Mouse (Mus musculus) liver, embryonic 11.5 days (tissue): ENCODE results near the gene Ptges3l. TPM values are rescaled to one million over a fixed set of nuclear protein-coding genes. Genes with fewer than 3 reads are reported as not detected.
"Not testable (repeated sequence)": the region's sequence is repeated elsewhere in the genome, so short reads cannot be mapped to it uniquely, and the experiment has no call there.

ENCODE experiments used
- ATAC-seq: fragments of 200-750 bp; cut with Nextera tagmentation; replicated peaks from 2 replicates; pipeline ENCODE4 v1.8.0; 2017; ENCODE audit warnings: moderate number of reproducible peaks, mild to moderate bottlenecking, moderate TSS enrichment, moderate library complexity; ENCODE audit not compliant: low FRiP score
- DNase-seq: peaks from one replicate; pipeline ENCODE4 v3.0.0-alpha.2; 2017; ENCODE audit warnings: low spot score
- H3K27ac ChIP-seq: fragments of 300-500 bp; sonication (generic); 2 replicates; pipeline ENCODE4 v1.5.1; 2014; ENCODE audit warnings: mild to moderate bottlenecking, low read depth, low read length, control low read depth
- H3K27me3 ChIP-seq: fragments of 300-500 bp; sonication (generic); replicated peaks from 2 replicates; pipeline ENCODE4 v1.6.1; 2014; ENCODE audit warnings: low read length, mixed read lengths; ENCODE audit not compliant: control insufficient read depth, insufficient read depth
- H3K36me3 ChIP-seq: fragments of 300-500 bp; sonication (generic); 2 replicates; pipeline ENCODE4 v1.6.1; 2014; ENCODE audit warnings: mild to moderate bottlenecking, low read length, moderate library complexity, mixed read lengths; ENCODE audit not compliant: control insufficient read depth, insufficient read depth
- H3K4me1 ChIP-seq: fragments of 300-500 bp; sonication (generic); replicated peaks from 2 replicates; pipeline ENCODE4 v1.6.1; 2014; ENCODE audit warnings: low read length, mixed read lengths; ENCODE audit not compliant: control insufficient read depth, insufficient read depth
- H3K4me2 ChIP-seq: fragments of 300-500 bp; sonication (generic); 2 replicates; pipeline ENCODE4 v1.6.1; 2014; ENCODE audit warnings: mild to moderate bottlenecking, control low read depth, moderate library complexity
- H3K4me3 ChIP-seq: fragments of 300-500 bp; sonication (generic); 2 replicates; pipeline ENCODE4 v1.5.1; 2014; ENCODE audit warnings: low read depth, low read length, control low read depth
- H3K9ac ChIP-seq: fragments of 300-500 bp; sonication (generic); 2 replicates; pipeline ENCODE4 v1.6.1; 2014; ENCODE audit warnings: low read depth, low read length, control low read depth
- H3K9me3 ChIP-seq: fragments of 300-500 bp; sonication (generic); 2 replicates; pipeline ENCODE4 v1.6.1; 2016; ENCODE audit warnings: low read length, inconsistent platforms, mixed read lengths; ENCODE audit not compliant: control insufficient read depth
- WGBS: fragments of 180-500 bp; shearing (Covaris S2); extraction: QIAGEN DNeasy Blood & Tissue Kit; methylation state at CpG from one replicate; pipeline ENCODE4 v1.1.7; 2014; 5-methylcytosine and 5-hydroxymethylcytosine counted together
- polyA plus RNA-seq: library from polyadenylated mRNA; unstranded; fragments of >200 nt; fragmentation: Nextera tagmentation; extraction: Ambion mirVana; gene quantifications from 2 replicates; pipeline ENCODE4 v1.2.1, GENCODE M21; 2014

Ptges3l gene
- polyA plus RNA-seq, 1 experiment from 2014 or later, result 5.0 TPM

DNA sequence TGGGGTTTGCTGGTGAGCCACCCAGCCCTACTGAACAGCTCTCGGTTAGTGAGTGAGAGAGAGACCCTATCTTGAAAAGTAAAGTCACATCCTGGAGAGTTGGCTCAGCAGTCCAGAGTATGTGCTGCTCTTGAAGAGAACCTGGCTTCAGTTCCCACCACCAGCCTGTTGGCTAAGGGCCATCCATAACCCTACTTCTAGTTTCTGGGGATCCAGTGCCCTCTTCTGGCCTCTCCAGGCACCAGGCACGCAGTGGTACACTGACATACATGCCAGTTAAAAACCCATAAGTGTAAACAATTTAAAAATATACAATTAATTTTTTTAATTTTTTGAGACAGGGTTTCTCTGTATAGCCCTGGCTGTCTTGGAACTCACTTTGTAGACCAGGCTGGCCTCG is 25.3 kb upstream of the Ptges3l start:
- no peak for ATAC-seq
- Histone ChIP-seq H3K27me3 (no peaks in the 10 kb centered on the region), H3K9me3 (no peaks in the 10 kb centered on the region), H3K4me2 (no peak overlapping the region), H3K4me1 (peaks cover 18% of the 10 kb centered on the region), H3K4me3 (no peak overlapping the region), H3K36me3 (no peaks in the 10 kb centered on the region), H3K9ac (no peak overlapping the region), H3K27ac (no peak overlapping the region)
- 88% methylated on average over 3 of the region's 3 CpGs for WGBS
- DNase-seq, result no peak

- H3K4me2 ChIP-seq, result peak overlapping the region; percentile 76
- not testable (repeated sequence) for H3K27ac ChIP-seq, H3K4me3 ChIP-seq, DNase-seq, ATAC-seq, H3K9ac ChIP-seq, H3K27me3 ChIP-seq, H3K36me3 ChIP-seq, H3K9me3 ChIP-seq
- peaks cover 22% of the 10 kb centered on the region for H3K4me1 ChIP-seq
- WGBS, result 66% methylated on average over 4 of the region's 4 CpGs
Measured at GRCm38 (mm10) chr11:101449596-101449995, 24.5 kb upstream of the Ptges3l start.

- Histone ChIP-seq H3K4me3 (peak overlapping the region; percentile 73), H3K9me3 (no peaks in the 10 kb centered on the region), H3K27me3 (no peaks in the 10 kb centered on the region), H3K36me3 (peaks cover 13% of the 10 kb centered on the region), H3K9ac (peak overlapping the region; percentile 76), H3K27ac (peak overlapping the region; percentile 88), H3K4me1 (peaks cover 29% of the 10 kb centered on the region), H3K4me2 (peak overlapping the region; percentile 76)
- no peak for DNase-seq
- 62% methylated on average over 4 of the region's 4 CpGs for WGBS
- 0 out of 2 replicates have a peak, but pooled peaks have one; percentile 22 for ATAC-seq
Measured at GRCm38 (mm10) chr11:101448899-101449298, 23.8 kb upstream of the Ptges3l start.

- Histone ChIP-seq H3K9ac (peak within 1 kb of the TSS; percentile 76), H3K4me1 (peaks cover 35% of the 10 kb centered on the region), H3K27ac (peak within 1 kb of the TSS; percentile 88), H3K27me3 (no peaks in the 10 kb centered on the region), H3K4me3 (peak within 1 kb of the TSS; percentile 73), H3K4me2 (peak within 1 kb of the TSS; percentile 76), H3K9me3 (no peaks in the 10 kb centered on the region), H3K36me3 (peaks cover 19% of the 10 kb centered on the region)
- DNase-seq, result peak; percentile 69
- peak; percentile 84 for ATAC-seq
- WGBS, result 15% methylated on average over 10 of the region's 10 CpGs
Measured at GRCm38 (mm10) chr11:101448274-101448746, 23.2 kb upstream of the Ptges3l start, which contains the start of gene Ifi35. Gene Ifi35, plus strand, starts transcription at chr11:101448407.

DNA sequence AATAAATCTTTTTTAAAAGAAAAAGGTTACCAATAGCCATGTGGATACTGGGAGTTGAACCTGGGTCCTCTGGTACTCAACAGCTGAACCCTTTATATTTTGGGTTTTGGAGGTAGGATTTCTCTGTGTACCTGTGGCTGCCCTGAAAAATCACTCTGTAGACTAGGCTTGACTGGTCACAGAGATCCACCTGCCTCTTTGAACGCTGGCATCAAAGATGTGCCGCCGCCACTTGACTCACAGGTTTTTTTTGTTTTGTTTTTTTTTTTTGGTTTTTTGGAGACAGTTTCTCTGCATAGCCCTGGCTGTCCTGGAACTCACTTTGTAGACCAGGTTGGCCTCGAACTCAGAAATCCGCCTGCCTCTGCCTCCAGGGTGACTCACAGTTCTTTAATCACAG is 22.7 kb upstream of the Ptges3l start:
- Histone ChIP-seq H3K4me1 (peaks cover 39% of the 10 kb centered on the region), H3K4me2 (peak overlapping the region; percentile 76), H3K27ac (peak overlapping the region; percentile 88), H3K27me3 (no peaks in the 10 kb centered on the region), H3K4me3 (peak overlapping the region; percentile 73), H3K9ac (no peak overlapping the region), H3K36me3 (peaks cover 22% of the 10 kb centered on the region), H3K9me3 (no peaks in the 10 kb centered on the region)
- no peak for ATAC-seq
- WGBS, result 78% methylated on average over 5 of the region's 5 CpGs
- no peak for DNase-seq

GRCm38 (mm10) chr11:101446860-101447259 is 21.7 kb upstream of the Ptges3l start:
- Histone ChIP-seq H3K4me1 (peaks cover 35% of the 10 kb centered on the region), H3K36me3 (peaks cover 22% of the 10 kb centered on the region)
- not testable (repeated sequence) for H3K27ac ChIP-seq, H3K4me2 ChIP-seq, DNase-seq, ATAC-seq, H3K9ac ChIP-seq, H3K27me3 ChIP-seq, H3K4me3 ChIP-seq, H3K9me3 ChIP-seq
- WGBS, result 81% methylated on average over 8 of the region's 8 CpGs

GRCm38 (mm10) chr11:101446319-101446718 is 21.2 kb upstream of the Ptges3l start:
- peaks cover 22% of the 10 kb centered on the region for H3K36me3 ChIP-seq
- no peak overlapping the region for H3K4me2 ChIP-seq
- DNase-seq (no peak), ATAC-seq (no peak)
- H3K4me3 ChIP-seq, result no peak overlapping the region; the same call in 1 of the 2 replicates
- H3K27me3 ChIP-seq, result no peaks in the 10 kb centered on the region
- peaks cover 34% of the 10 kb centered on the region for H3K4me1 ChIP-seq
- WGBS, result 77% methylated on average over 1 of the region's 1 CpGs
- H3K9ac ChIP-seq, result no peak overlapping the region
- H3K27ac ChIP-seq, result peak overlapping the region; percentile 38
- H3K9me3 ChIP-seq, result no peaks in the 10 kb centered on the region

- H3K4me3 ChIP-seq, result peak overlapping the region; percentile 88
- peak overlapping the region; percentile 96 for H3K4me2 ChIP-seq
- H3K4me1 ChIP-seq, result peaks cover 28% of the 10 kb centered on the region
- peak overlapping the region; percentile 60 for H3K27ac ChIP-seq
- H3K27me3 ChIP-seq, result no peaks in the 10 kb centered on the region
- DNase-seq (no peak), ATAC-seq (no peak)
- no peaks in the 10 kb centered on the region for H3K9me3 ChIP-seq
- WGBS, result under 1% methylated on average over 14 of the region's 14 CpGs
- peak overlapping the region; percentile 98 for H3K9ac ChIP-seq
- peaks cover 22% of the 10 kb centered on the region for H3K36me3 ChIP-seq
Measured at GRCm38 (mm10) chr11:101442760-101443159, 17.6 kb upstream of the Ptges3l start.

DNA sequence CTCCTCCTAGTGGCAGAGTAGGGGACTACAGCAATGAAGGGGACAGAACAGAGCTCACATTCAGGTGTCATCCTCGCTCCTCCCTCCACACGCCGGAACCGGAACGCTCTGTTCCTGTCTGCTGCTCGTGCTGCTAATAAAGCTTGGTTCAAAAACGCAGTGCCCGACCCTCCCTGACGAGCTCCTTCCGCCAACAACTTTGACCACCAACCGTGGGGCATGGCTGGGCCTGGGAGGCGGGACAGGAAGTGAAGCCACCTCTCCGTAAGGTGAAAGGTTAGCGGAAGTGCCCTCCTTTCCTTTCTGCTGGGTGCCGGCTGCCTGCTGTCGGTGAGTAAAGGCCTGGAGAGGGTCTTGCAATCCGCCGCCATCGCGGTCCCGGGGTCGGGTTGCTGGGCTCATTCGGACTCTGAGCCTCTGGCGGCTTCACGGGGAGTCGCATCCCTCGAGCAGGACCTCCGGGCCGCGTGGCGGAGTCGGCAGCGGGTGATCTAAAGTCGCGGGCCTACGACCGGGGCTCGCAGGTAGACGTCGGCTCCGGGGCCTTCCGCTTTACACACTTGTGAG is 17.1 kb upstream of the Ptges3l start, which contains the start of gene Rpl27:
Gene Rpl27, plus strand, starts transcription at position 172 of the 567 bp plus-strand sequence.
- Histone ChIP-seq H3K9me3 (no peaks in the 10 kb centered on the region), H3K4me2 (peak within 1 kb of the TSS; percentile 96), H3K27ac (peak within 1 kb of the TSS; percentile 60), H3K36me3 (peaks cover 22% of the 10 kb centered on the region), H3K9ac (peak within 1 kb of the TSS; percentile 98), H3K4me3 (peak within 1 kb of the TSS; percentile 88), H3K4me1 (peaks cover 24% of the 10 kb centered on the region), H3K27me3 (no peaks in the 10 kb centered on the region)
- DNase-seq (peak; percentile 95), ATAC-seq (peak; percentile 98)
- WGBS, result under 1% methylated on average over 42 of the region's 42 CpGs
